Mouse (Mus musculus): ENCODE results near the gene Fut8. TPM values are rescaled to one million over a fixed set of nuclear protein-coding genes. Genes with fewer than 3 reads are reported as not detected.

Gene Fut8
- total RNA-seq, 2 experiments from 2014 or later, result 72.0 to 74.4 TPM

GRCm38 (mm10) chr12:77303367-77303766 lies 65.4 kb downstream of the Fut8 start:
- no peak for DNase-seq (ENCODE audit: low spot score in 2 of 2)

- DNase-seq (ENCODE audit: low spot score in 2 of 2), result no peak
Observed at GRCm38 (mm10) chr12:77305502-77305901, 67.6 kb downstream of the Fut8 start.

- no peak for DNase-seq (ENCODE audit: low spot score in 2 of 2)
Observed at GRCm38 (mm10) chr12:77306759-77307314, 68.9 kb downstream of the Fut8 start.

- DNase-seq (ENCODE audit: low spot score in 2 of 2), result no peak
Observed at GRCm38 (mm10) chr12:77309507-77309906, 71.6 kb downstream of the Fut8 start.

- DNase-seq (ENCODE audit: low spot score in 2 of 2), result no peak
Observed at GRCm38 (mm10) chr12:77313502-77313901, 75.6 kb downstream of the Fut8 start.

GRCm38 (mm10) chr12:77324142-77324541 lies 86.2 kb downstream of the Fut8 start:
- no peak for DNase-seq (ENCODE audit: low spot score in 2 of 2)

GRCm38 (mm10) chr12:77346521-77346920 lies 108.6 kb downstream of the Fut8 start:
- DNase-seq (ENCODE audit: low spot score in 2 of 2), result no peak

GRCm38 (mm10) chr12:77349543-77349942 lies 111.6 kb downstream of the Fut8 start:
- no peak for DNase-seq (ENCODE audit: low spot score in 2 of 2)

- no peak for DNase-seq (ENCODE audit: low spot score in 2 of 2)
Observed at GRCm38 (mm10) chr12:77415720-77416119, 177.8 kb downstream of the Fut8 start.

GRCm38 (mm10) chr12:77421667-77422393 lies 183.9 kb downstream of the Fut8 start:
- DNase-seq (ENCODE audit: low spot score in 2 of 2), result no peak

GRCm38 (mm10) chr12:77426093-77426492 lies 188.2 kb downstream of the Fut8 start:
- DNase-seq (ENCODE audit: low spot score in 2 of 2), result no peak

GRCm38 (mm10) chr12:77428165-77428564 lies 190.2 kb downstream of the Fut8 start:
- no peak for DNase-seq (ENCODE audit: low spot score in 2 of 2)

GRCm38 (mm10) chr12:77429381-77429780 lies 191.5 kb downstream of the Fut8 start:
- no peak for DNase-seq (ENCODE audit: low spot score in 2 of 2)

GRCm38 (mm10) chr12:77436733-77437132 lies 198.8 kb downstream of the Fut8 start:
- peak in 1 of 2 experiments; percentile 7 for DNase-seq (ENCODE audit: low spot score in 2 of 2)

GRCm38 (mm10) chr12:77450816-77451215 lies 212.9 kb downstream of the Fut8 start:
- DNase-seq (ENCODE audit: low spot score in 2 of 2), result no peak

- no peak for DNase-seq (ENCODE audit: low spot score in 2 of 2)
Observed at GRCm38 (mm10) chr12:77466178-77466577, 228.3 kb downstream of the Fut8 start.

- no peak for DNase-seq (ENCODE audit: low spot score in 2 of 2)
Observed at GRCm38 (mm10) chr12:77479931-77480330, 242.0 kb downstream of the Fut8 start.

GRCm38 (mm10) chr12:77481153-77481552 lies 243.2 kb downstream of the Fut8 start:
- no peak for DNase-seq (ENCODE audit: low spot score in 2 of 2)

GRCm38 (mm10) chr12:77481799-77482198 lies 243.9 kb downstream of the Fut8 start:
- DNase-seq (ENCODE audit: low spot score in 2 of 2), result no peak

- no peak for DNase-seq (ENCODE audit: low spot score in 2 of 2)
Observed at GRCm38 (mm10) chr12:77483180-77483855, 245.4 kb downstream of the Fut8 start.

GRCm38 (mm10) chr12:77484761-77485160 lies 246.8 kb downstream of the Fut8 start:
- DNase-seq (ENCODE audit: low spot score in 2 of 2), result no peak

- DNase-seq (ENCODE audit: low spot score in 2 of 2), result peak; percentile 6 to 48
Observed at GRCm38 (mm10) chr12:77491478-77491877, 253.6 kb downstream of the Fut8 start.

Measured in layer of hippocampus, adult 18-20 months (tissue).